Mouse (Mus musculus) CH12.LX (cell line): ENCODE data around the gene Ogfod3.

Experiments used
- CTCF ChIP-seq, 2 experiments: IDR thresholded peaks in 1 of 2; conservative IDR thresholded peaks in 1 of 2; 2 replicates each; pipeline ENCODE4 v1.5.1; 2011 to 2012; ENCODE audit warnings: low read depth in 2 of 2, low read length in 2 of 2, improper control_type of control experiment in 1 of 2, inconsistent platforms in 1 of 2, mild to moderate bottlenecking in 1 of 2, moderate library complexity in 1 of 2
- EP300 ChIP-seq: IDR thresholded peaks from 2 replicates; pipeline ENCODE4 v1.6.1; 2011; ENCODE audit warnings: low read length, improper control_type of control experiment
- POLR2A ChIP-seq: IDR thresholded peaks from 2 replicates; pipeline ENCODE4 v1.6.1; 2011; ENCODE audit warnings: low read depth, mild to moderate bottlenecking, improper control_type of control experiment, low read length
- ZNF384 ChIP-seq: IDR thresholded peaks from 2 replicates; pipeline ENCODE4 v1.6.1; 2012; ENCODE audit warnings: low read depth, low read length, improper control_type of control experiment, inconsistent platforms

DNA sequence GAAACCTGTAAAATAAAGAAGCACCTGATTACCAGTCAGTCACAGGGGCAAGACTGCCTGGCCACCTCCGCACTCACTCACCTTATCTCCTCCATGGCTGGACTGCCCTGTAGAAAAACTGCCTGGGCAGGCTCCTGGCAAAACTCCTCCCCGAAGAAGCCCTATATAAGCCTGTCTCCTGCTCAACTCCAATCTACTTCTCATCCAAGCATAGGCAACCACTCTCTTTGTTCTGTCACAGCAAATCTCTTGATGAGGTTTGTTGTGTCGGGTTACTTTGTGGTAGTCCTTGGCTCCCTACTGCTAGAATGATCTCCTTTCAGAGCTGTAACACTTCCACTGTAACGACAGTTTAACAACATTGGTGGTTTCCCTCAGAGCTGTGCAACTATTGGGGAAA lies 28.2 kb upstream of the Ogfod3 start:
- TF ChIP-seq CTCF (conservative IDR thresholded peaks at IDR 0.05 in 1 of 2, IDR thresholded peaks at IDR 0.05 in 1 of 2; ENCODE audit: low read depth in 2 of 2, low read length in 2 of 2) (no peak), EP300 (no peak), POLR2A (no peak), ZNF384 (no peak)
